Mouse (Mus musculus): ENCODE data around the gene Xpo6. TPM values are rescaled to one million over a fixed set of nuclear protein-coding genes. Genes with fewer than 3 reads are reported as not detected.

The Xpo6 gene
- total RNA-seq, 2 experiments from 2014 or later, result 90.6 to 96.2 TPM

DNA sequence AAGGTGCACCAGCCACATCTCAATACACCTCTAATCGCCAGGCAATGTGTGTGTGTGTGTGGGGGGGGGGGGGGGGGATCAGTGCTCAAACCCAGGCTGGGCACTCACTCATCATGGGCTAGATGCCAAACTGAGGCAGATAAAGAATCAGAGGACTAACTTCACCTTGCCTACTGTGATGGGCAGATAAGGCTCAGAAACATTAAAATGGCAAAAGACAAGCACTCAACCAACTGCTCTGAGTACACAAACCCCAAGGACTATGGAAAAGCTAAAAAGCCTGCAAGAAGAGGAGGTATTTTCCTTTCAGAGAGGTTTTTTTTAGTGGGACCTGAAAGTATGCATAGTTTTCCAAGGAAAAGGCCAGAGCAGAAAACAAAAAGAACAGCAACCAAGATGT, 1.4 kb downstream of the Xpo6 start:
- DNase-seq (ENCODE audit: extremely low spot score in 1 of 2, low spot score in 1 of 2), result no peak

- DNase-seq (ENCODE audit: extremely low spot score in 1 of 2, low spot score in 1 of 2), result no peak
Observed at GRCm38 (mm10) chr7:126194175-126194574, 6.1 kb downstream of the Xpo6 start.

DNA sequence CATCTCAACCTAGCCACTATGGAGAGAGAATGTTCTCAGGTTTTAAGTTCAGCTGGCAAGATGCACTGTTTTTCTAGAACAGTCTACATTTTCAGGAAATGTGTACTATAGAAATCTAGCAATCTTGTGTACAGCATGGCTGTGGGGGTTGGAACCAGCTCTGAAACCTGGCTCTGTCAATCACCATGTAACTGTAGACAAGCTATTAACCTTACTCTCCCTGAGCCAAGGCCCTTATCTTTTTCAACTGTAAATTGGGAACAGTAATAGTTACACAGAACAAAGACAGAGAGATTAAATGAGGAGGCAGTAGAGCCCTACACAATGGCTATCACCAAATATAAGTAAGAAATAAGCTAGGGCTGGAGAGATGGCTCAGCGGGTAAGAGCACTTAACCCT, 8.8 kb downstream of the Xpo6 start:
- no peak for DNase-seq (ENCODE audit: extremely low spot score in 1 of 2, low spot score in 1 of 2)

DNA sequence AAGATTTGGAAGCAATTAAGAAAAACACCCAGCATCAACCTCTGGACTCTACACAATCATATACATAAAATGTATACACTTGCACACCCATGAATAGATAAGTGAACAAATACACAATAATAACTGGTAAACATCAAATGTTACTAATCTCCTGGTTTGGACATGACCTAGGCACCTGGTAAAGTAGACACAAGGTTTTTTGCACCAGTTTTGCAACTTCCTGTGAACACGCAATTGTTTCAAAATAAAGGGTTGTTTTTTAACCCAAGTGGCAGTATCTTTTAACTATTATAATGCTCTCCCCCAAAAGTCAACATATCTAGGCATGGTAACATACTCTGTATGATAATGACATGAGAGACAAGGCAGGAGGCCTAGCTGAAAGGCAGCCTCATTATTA, 10.8 kb downstream of the Xpo6 start:
- DNase-seq (ENCODE audit: extremely low spot score in 1 of 2, low spot score in 1 of 2), result no peak

DNA sequence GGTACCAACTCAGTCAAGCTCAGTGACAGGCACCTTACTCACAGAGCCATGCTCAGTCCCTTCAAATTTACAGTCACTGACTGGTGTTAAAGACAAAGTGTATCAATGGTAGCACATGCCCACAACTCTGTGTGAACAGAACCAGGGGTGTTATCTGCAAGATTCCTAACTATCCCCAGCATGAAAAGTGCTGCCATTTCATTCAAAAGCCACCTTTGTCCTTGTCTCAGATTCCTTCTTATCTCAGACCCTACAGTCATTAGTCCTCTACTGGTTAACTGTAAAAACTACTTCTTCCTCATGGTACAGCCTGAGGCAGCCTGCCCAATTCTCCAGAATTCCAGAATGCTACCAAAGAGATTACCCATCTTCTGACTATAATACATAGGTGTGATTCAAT, 14.3 kb downstream of the Xpo6 start:
- DNase-seq (ENCODE audit: extremely low spot score in 1 of 2, low spot score in 1 of 2), result no peak

DNA sequence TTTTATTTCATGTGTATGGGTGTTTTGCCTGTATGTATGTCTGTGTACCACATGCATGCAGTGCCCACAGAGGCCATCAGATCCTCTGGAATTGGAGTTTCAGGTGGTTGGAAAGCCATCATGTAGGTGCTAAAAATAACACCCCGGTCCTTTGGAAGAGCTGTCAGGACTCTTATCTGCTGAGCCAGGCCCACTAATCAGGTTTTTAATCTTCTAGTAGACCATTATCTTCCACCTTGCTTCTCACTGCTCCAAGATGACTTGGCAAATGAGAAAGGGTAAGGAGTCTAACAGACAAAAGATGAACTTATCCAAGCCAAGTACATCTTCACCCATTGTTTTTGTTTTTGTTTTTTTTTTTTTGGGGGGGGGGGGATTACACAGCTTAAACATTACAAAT, 16.7 kb downstream of the Xpo6 start:
- no peak for DNase-seq (ENCODE audit: extremely low spot score in 1 of 2, low spot score in 1 of 2)

DNA sequence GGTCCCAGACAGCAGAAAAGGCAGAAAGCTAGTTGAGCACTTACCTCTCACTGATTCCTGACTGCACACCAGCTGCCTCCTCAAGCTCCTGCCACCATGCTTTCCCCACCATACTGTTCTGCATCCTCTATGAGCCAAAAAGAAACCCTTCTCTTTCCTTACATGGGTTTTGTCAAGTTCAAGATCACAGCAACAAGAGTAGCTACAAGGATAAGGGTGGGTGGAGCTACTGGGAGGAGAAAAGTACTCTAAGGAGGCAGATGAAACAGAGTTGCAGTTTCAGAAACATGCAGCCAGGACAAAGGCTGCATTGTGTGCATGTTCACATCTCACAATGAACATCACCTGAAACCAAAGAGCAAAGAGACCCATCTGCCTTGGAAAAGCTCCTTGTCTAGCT, 18.8 kb downstream of the Xpo6 start:
- DNase-seq (ENCODE audit: extremely low spot score in 1 of 2, low spot score in 1 of 2), result no peak

GRCm38 (mm10) chr7:126180956-126181355, 19.3 kb downstream of the Xpo6 start:
- DNase-seq (ENCODE audit: extremely low spot score in 1 of 2, low spot score in 1 of 2), result no peak

- DNase-seq (ENCODE audit: extremely low spot score in 1 of 2, low spot score in 1 of 2), result no peak
Observed at GRCm38 (mm10) chr7:126178804-126179203, 21.5 kb downstream of the Xpo6 start.

- no peak for DNase-seq (ENCODE audit: extremely low spot score in 1 of 2, low spot score in 1 of 2)
Observed at GRCm38 (mm10) chr7:126175999-126176398, 24.3 kb downstream of the Xpo6 start.

DNA sequence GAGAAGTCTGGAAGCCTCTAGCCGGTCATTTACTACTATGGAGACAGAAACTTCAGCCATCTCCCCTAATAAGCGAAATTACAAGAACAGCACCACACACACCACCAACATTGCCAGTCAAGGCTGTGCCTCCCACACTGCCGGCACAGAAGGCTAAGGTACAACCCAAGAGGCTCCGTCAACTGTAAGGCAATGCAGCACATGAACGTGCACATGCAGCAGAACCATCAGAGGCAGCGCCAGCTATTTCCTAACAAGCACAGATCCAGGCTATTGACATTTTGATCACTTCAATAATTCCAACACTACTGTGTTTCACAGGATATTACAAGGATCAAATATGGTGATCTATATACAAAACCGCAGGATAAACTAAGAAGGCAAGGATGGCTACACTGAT, 24.8 kb downstream of the Xpo6 start:
- DNase-seq (ENCODE audit: extremely low spot score in 1 of 2, low spot score in 1 of 2), result no peak

- DNase-seq (ENCODE audit: extremely low spot score in 1 of 2, low spot score in 1 of 2), result no peak
Observed at GRCm38 (mm10) chr7:126174863-126175262, 25.4 kb downstream of the Xpo6 start.

DNA sequence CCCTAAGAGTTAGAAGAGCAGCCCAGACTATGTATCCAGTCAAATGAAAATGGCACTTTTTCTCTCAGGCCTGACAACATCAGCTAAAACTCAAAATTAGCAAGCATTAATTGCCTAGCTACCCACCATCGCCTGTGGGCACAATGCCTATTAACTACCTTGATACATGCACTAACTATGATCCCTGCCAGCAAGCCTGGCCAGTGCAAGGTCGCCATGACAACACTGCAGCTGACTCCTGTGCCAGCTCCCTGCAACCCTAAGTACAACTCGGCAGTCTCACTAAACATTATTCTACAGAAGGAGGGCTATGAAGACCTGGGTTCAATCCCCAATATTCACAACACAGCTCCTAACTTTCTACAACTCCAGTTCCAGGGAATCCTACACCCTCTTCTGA, 28.3 kb downstream of the Xpo6 start:
- no peak for DNase-seq (ENCODE audit: extremely low spot score in 1 of 2, low spot score in 1 of 2)

- DNase-seq (ENCODE audit: extremely low spot score in 1 of 2, low spot score in 1 of 2), result no peak
Observed at GRCm38 (mm10) chr7:126168584-126168983, 31.7 kb downstream of the Xpo6 start.

- no peak for DNase-seq (ENCODE audit: extremely low spot score in 1 of 2, low spot score in 1 of 2)
Observed at GRCm38 (mm10) chr7:126167426-126167825, 32.9 kb downstream of the Xpo6 start.

GRCm38 (mm10) chr7:126166571-126166970, 33.7 kb downstream of the Xpo6 start:
- DNase-seq (ENCODE audit: extremely low spot score in 1 of 2, low spot score in 1 of 2), result no peak

DNA sequence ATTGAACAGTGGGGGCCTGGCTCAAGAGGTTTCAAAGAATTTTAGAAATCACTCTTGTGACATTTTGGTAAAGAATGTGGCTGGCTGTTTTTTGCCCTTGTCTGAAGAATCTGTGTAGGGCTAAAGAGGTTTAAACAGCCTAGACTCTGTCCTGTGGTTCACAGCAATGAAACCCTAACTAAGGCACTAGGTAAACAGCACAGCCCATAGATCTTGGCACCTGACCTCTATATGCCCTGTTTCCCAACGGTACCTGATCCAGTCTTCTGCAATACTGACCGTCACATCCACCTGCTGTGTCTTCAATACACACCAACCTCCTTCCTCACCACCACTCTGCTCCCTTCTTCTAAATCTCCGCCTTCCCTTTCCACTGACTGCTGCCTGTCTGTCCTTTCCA, 42.1 kb downstream of the Xpo6 start:
- DNase-seq (ENCODE audit: extremely low spot score in 1 of 2, low spot score in 1 of 2), result no peak

DNA sequence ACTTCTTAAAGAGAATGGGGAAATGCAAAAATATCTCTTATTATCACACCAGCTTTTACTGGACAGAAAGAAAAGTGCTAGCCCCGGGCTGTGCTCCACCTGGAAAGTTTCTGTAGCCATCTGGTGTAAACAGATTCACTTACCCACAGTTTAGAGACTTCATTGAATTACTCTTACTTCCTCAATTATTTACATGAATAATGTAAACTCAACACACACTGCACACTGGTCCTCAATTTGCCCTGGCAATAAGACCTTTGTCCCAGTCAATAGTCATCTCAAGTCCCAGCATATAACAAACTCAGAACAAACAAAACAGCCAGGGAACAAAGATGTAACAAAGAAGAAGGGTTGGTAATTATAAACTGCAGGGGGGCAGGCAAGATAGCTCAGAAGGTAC, 44.6 kb downstream of the Xpo6 start:
- no peak for DNase-seq (ENCODE audit: extremely low spot score in 1 of 2, low spot score in 1 of 2)

GRCm38 (mm10) chr7:126154731-126155130, 45.6 kb downstream of the Xpo6 start:
- DNase-seq (ENCODE audit: extremely low spot score in 1 of 2, low spot score in 1 of 2), result no peak

DNA sequence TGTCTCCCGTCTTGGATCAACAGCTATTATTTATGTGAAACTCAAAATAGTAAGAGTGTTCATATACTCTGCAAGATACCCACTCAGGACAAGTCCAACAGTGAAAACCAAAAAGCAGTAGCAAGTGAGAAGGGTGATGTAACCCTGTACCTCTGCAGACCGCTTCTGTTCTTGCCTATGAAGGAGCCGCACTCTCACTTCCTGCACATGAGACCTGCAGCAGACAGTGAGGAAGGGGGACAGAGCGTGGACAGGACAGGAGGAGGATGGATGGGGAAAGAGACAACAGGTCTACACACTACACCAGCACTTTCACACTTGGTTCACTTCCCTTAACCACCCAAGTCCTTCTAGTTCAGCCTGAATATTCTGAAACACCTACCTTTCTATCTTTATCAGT, 48.0 kb downstream of the Xpo6 start:
- no peak for DNase-seq (ENCODE audit: extremely low spot score in 1 of 2, low spot score in 1 of 2)

DNA sequence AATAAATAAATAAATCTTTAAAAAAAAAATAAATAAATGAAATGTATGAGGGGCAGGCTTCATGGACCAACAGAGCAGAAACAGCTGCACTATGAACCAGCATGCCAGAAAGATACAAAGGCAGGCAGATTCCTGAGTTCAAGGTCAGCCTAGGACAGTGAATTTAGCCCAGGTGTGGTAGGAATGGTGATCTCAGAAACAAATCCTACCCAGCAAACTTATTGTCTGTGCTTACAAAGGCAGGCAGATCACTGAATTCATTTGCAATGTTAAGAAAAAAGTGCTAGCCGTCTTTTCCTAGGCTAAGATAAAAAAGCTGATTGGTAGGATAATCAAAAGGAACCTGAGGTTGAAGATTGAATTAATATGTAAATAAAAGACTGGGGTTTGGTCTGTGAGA, 54.1 kb downstream of the Xpo6 start:
- no peak for DNase-seq (ENCODE audit: extremely low spot score in 1 of 2, low spot score in 1 of 2)

GRCm38 (mm10) chr7:126144364-126144763, 55.9 kb downstream of the Xpo6 start:
- DNase-seq (ENCODE audit: extremely low spot score in 1 of 2, low spot score in 1 of 2), result no peak

GRCm38 (mm10) chr7:126137850-126138249, 62.5 kb downstream of the Xpo6 start:
- DNase-seq (ENCODE audit: extremely low spot score in 1 of 2, low spot score in 1 of 2), result no peak

- no peak for DNase-seq (ENCODE audit: extremely low spot score in 1 of 2, low spot score in 1 of 2)
Observed at GRCm38 (mm10) chr7:126135391-126135790, 64.9 kb downstream of the Xpo6 start.

Measured in layer of hippocampus, postnatal 25 days (tissue).